Mouse (Mus musculus) brain, embryonic 14.5 days (tissue): Measurements from ENCODE around the gene Fuz.

Experiments used
- CTCF ChIP-seq: fragments of 200-500 bp; IDR thresholded peaks from 2 replicates; pipeline ENCODE4 v1.5.1; 2012; ENCODE audit warnings: inconsistent platforms, mild to moderate bottlenecking, moderate library complexity, borderline replicate concordance; ENCODE audit not compliant: insufficient read depth, insufficient read length; ENCODE audit errors: extremely low read depth
- POLR2A ChIP-seq: fragments of 200-500 bp; IDR thresholded peaks from 2 replicates; pipeline ENCODE4 v1.6.1; 2012; ENCODE audit warnings: mild to moderate bottlenecking, inconsistent platforms, borderline replicate concordance; ENCODE audit not compliant: poor library complexity, insufficient read depth, insufficient read length, severe bottlenecking; ENCODE audit errors: extremely low read depth

GRCm38 (mm10) chr7:44859896-44860295, 36.0 kb upstream of the Fuz start:
- no peak for TF ChIP-seq CTCF
- TF ChIP-seq POLR2A = no peak
